Mouse (Mus musculus) heart, postnatal 0 days (tissue): ENCODE measurements at regions not wholly inside any gene's neighbourhood (a gene's known extent, or its start where the extent isn't known, plus 50 kb on each side); places are given as distances from the start of the nearest gene placed in this dataset.

Experiments
- CTCF ChIP-seq: IDR thresholded peaks from 2 replicates; pipeline ENCODE4 v1.5.1; 2016; ENCODE audit warnings: antibody characterized with exemption, control low read depth, low read depth
- EP300 ChIP-seq: IDR thresholded peaks from 2 replicates; pipeline ENCODE4 v1.6.1; 2016; ENCODE audit warnings: antibody characterized with exemption, low read depth

DNA sequence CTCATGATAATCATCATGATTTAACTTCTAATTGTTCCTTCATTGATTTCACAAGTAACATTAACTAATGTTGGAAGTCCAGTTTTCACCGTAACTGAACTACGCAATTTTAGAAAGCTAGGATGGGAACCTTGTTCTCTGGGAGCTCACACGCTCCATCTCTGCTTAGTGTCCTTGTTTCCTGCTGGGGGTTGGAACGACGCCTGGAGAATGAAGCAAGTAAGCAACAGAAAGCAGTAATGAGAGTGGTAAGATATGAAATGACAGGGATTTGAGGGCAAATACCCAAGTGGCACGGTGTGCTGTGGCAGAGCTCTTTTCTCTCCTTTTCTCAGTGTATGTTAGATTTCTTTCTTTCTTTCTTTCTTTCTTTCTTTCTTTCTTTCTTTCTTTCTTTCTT, 448.0 kb upstream of the Slitrk5 start:
- TF ChIP-seq CTCF (no peak), EP300 (no peak)
